Mouse (Mus musculus) intestine, postnatal 0 days (tissue): ENCODE measurements around the gene Acot13. TPM values are rescaled to one million over a fixed set of nuclear protein-coding genes. Genes with fewer than 3 reads are reported as not detected.

ENCODE experiments used
- ATAC-seq: fragments of 200-750 bp; cut with Nextera tagmentation; 2 replicates; pipeline ENCODE4 v1.8.0; 2017; ENCODE audit warnings: mild to moderate bottlenecking, moderate TSS enrichment, moderate library complexity
- H3K27ac ChIP-seq: fragments of 300-500 bp; sonication (generic); 2 replicates; pipeline ENCODE4 v1.5.1; 2014; ENCODE audit warnings: mild to moderate bottlenecking, low read depth, low read length, moderate library complexity
- H3K27me3 ChIP-seq: fragments of 300-500 bp; sonication (generic); replicated peaks from 2 replicates; pipeline ENCODE4 v1.6.1; 2014; ENCODE audit warnings: low read length, mixed read lengths; ENCODE audit not compliant: control insufficient read depth, insufficient read depth
- H3K36me3 ChIP-seq: fragments of 300-500 bp; sonication (generic); 2 replicates; pipeline ENCODE4 v1.6.1; 2014; ENCODE audit warnings: mild to moderate bottlenecking, moderate library complexity; ENCODE audit not compliant: control insufficient read depth, insufficient read depth
- H3K4me1 ChIP-seq: fragments of 300-500 bp; sonication (generic); replicated peaks from 2 replicates; pipeline ENCODE4 v1.6.1; 2014; ENCODE audit warnings: antibody characterized with exemption, low read length, mixed read lengths; ENCODE audit not compliant: control insufficient read depth, insufficient read depth
- H3K4me2 ChIP-seq: fragments of 300-500 bp; sonication (generic); replicated peaks from 2 replicates; pipeline ENCODE4 v1.6.1; 2014; ENCODE audit warnings: low read depth, mild to moderate bottlenecking, moderate library complexity
- H3K4me3 ChIP-seq: fragments of 300-500 bp; sonication (generic); 2 replicates; pipeline ENCODE4 v1.5.1; 2014; ENCODE audit warnings: low read depth, low read length
- H3K9ac ChIP-seq: fragments of 300-500 bp; sonication (generic); 2 replicates; pipeline ENCODE4 v1.6.1; 2014; ENCODE audit warnings: mild to moderate bottlenecking, low read depth, low read length
- H3K9me3 ChIP-seq: fragments of 300-500 bp; sonication (generic); 2 replicates; pipeline ENCODE4 v1.6.1; 2016; ENCODE audit warnings: mixed run types; ENCODE audit not compliant: control insufficient read depth
- CTCF ChIP-seq: sonication (generic); IDR thresholded peaks from 2 replicates; pipeline ENCODE4 v1.5.1; 2016; ENCODE audit warnings: low read depth, mild to moderate bottlenecking, control low read depth, antibody characterized with exemption, moderate library complexity
- WGBS: fragments of 180-500 bp; shearing (Covaris S2); extraction: QIAGEN DNeasy Blood & Tissue Kit; methylation state at CpG from one replicate; pipeline ENCODE4 v1.1.7; 2014; 5-methylcytosine and 5-hydroxymethylcytosine counted together
- polyA plus RNA-seq: library from polyadenylated mRNA; unstranded; fragments of >200 nt; fragmentation: Nextera tagmentation; extraction: Ambion mirVana; gene quantifications from 2 replicates; pipeline ENCODE4 v1.2.1, GENCODE M21; 2015

Gene Acot13
- polyA plus RNA-seq, 1 experiment from 2014 or later = 183 TPM

GRCm38 (mm10) chr13:24822663-24823343, 8.5 kb downstream of the Acot13 start:
- H3K4me3 ChIP-seq = no peak overlapping the region
- H3K9ac ChIP-seq = no peak overlapping the region
- no peak for TF ChIP-seq CTCF
- H3K4me2 ChIP-seq = no peak overlapping the region
- no peaks in the 10 kb centered on the region for H3K27me3 ChIP-seq
- peaks cover 7% of the 10 kb centered on the region for H3K36me3 ChIP-seq
- no peaks in the 10 kb centered on the region for H3K9me3 ChIP-seq
- no peak overlapping the region for H3K27ac ChIP-seq
- no peaks in the 10 kb centered on the region for H3K4me1 ChIP-seq
- WGBS = 85% methylated on average over 16 of the region's 16 CpGs
- no peak for ATAC-seq

- Histone ChIP-seq H3K9ac (no peak overlapping the region), H3K4me3 (no peak overlapping the region), H3K9me3 (no peaks in the 10 kb centered on the region), H3K4me2 (no peak overlapping the region), H3K36me3 (peaks cover 7% of the 10 kb centered on the region), H3K4me1 (no peaks in the 10 kb centered on the region), H3K27ac (no peak overlapping the region), H3K27me3 (no peaks in the 10 kb centered on the region)
- ATAC-seq = no peak
- TF ChIP-seq CTCF = no peak
- WGBS = 64% methylated on average over 1 of the region's 1 CpGs
These were observed 11.4 kb downstream of the Acot13 start for GRCm38 (mm10) chr13:24819931-24820330.

GRCm38 (mm10) chr13:24816125-24817092, 14.9 kb downstream of the Acot13 start:
- TF ChIP-seq CTCF = no peak
- Histone ChIP-seq H3K4me2 (no peak overlapping the region), H3K27ac (no peak overlapping the region), H3K4me3 (no peak overlapping the region), H3K9ac (no peak overlapping the region), H3K27me3 (no peaks in the 10 kb centered on the region), H3K36me3 (peaks cover 26% of the 10 kb centered on the region), H3K4me1 (no peaks in the 10 kb centered on the region), H3K9me3 (no peaks in the 10 kb centered on the region)
- 57% methylated on average over 4 of the region's 4 CpGs for WGBS
- peak; percentile 46 for ATAC-seq

- TF ChIP-seq CTCF = no peak
- no peaks in the 10 kb centered on the region for H3K9me3 ChIP-seq
- 90% methylated on average over 1 of the region's 1 CpGs for WGBS
- H3K27ac ChIP-seq = no peak overlapping the region
- ATAC-seq = no peak
- no peaks in the 10 kb centered on the region for H3K4me1 ChIP-seq
- no peak overlapping the region for H3K9ac ChIP-seq
- peaks cover 40% of the 10 kb centered on the region for H3K36me3 ChIP-seq
- no peaks in the 10 kb centered on the region for H3K27me3 ChIP-seq
- H3K4me2 ChIP-seq = no peak overlapping the region
- H3K4me3 ChIP-seq = no peak overlapping the region
These were observed 16.7 kb downstream of the Acot13 start for GRCm38 (mm10) chr13:24814616-24815015.

- peaks cover 53% of the 10 kb centered on the region for H3K36me3 ChIP-seq
- no peak overlapping the region for H3K9ac ChIP-seq
- H3K9me3 ChIP-seq = no peaks in the 10 kb centered on the region
- no peak overlapping the region for H3K4me3 ChIP-seq
- no peaks in the 10 kb centered on the region for H3K4me1 ChIP-seq
- ATAC-seq = no peak
- no peaks in the 10 kb centered on the region for H3K27me3 ChIP-seq
- WGBS = 90% methylated on average over 2 of the region's 2 CpGs
- H3K27ac ChIP-seq = no peak overlapping the region
- H3K4me2 ChIP-seq = no peak overlapping the region
- TF ChIP-seq CTCF = no peak
These were observed 18.8 kb downstream of the Acot13 start for GRCm38 (mm10) chr13:24812521-24812920.

GRCm38 (mm10) chr13:24806079-24806478, 25.3 kb downstream of the Acot13 start:
- H3K4me2 ChIP-seq = no peak overlapping the region
- no peaks in the 10 kb centered on the region for H3K27me3 ChIP-seq
- no peak overlapping the region for H3K4me3 ChIP-seq
- peaks cover 44% of the 10 kb centered on the region for H3K36me3 ChIP-seq
- no peaks in the 10 kb centered on the region for H3K4me1 ChIP-seq
- no peaks in the 10 kb centered on the region for H3K9me3 ChIP-seq
- no peak for ATAC-seq
- H3K9ac ChIP-seq = no peak overlapping the region
- no peak for TF ChIP-seq CTCF
- no peak overlapping the region for H3K27ac ChIP-seq
